Mouse (Mus musculus) urinary bladder, postnatal 4 days (tissue): ENCODE data around the gene Abhd2.

ENCODE experiments used
- DNase-seq, 2 experiments: peaks; one replicate each; pipeline ENCODE4 v3.0.0; 2021 to 2022; ENCODE audit warnings: low spot score in 2 of 2

Abhd2 gene

DNA sequence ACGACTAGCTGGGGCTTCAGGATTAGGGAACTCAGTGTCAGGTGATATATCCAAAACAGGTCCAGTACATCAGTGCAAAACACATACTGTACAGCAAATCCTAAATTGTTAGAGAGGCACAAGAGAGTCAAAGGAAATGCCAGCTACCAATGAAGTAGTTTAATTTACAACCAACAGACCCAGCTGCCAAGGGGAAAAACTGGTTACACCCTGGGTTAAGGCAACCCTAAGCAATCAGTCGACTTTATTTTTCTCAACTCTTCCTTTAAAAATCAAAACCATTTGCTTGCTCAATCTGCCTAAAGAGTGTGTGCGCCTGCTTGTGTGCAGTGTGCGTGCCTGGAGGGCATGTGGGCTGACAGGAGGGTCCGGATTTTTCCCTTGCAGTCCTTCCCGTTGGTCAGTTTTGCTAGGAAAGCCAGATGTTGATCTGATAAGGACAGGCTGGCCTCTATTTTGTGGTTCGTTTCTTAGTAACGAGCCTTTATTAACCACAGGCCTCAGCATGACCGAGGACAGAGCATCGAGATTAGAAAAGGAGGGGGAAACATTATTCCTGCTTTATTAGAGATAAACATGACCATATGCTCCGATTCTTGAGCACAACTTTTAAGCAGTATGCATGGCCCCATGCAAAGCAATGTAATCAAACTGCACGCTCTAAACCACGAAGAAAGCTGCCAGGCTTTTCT is 45.3 kb downstream of the Abhd2 start:
- DNase-seq, result no peak

DNA sequence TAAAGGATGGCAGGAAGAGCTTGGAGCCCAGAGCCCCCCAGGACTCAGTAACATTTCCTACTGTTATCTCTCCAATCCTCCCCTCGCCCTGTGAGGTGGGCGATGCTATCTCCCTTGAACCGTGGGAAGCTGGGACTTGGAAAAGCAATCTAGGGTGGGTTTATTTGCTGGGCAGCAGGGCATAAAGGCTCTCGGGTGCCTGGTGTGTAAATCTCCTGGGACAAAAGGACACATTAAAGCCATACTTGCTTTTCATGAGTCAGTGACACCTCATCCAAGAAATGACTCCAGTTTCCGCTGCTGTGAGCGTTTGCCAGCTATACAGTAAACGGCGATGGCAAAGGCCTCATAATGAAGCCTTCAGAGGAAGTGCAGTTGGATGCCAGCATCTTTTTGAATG is 50.9 kb downstream of the Abhd2 start:
- DNase-seq, result no peak

GRCm38 (mm10) chr7:79328769-79329168 is 55.8 kb downstream of the Abhd2 start:
- DNase-seq, result no peak

DNA sequence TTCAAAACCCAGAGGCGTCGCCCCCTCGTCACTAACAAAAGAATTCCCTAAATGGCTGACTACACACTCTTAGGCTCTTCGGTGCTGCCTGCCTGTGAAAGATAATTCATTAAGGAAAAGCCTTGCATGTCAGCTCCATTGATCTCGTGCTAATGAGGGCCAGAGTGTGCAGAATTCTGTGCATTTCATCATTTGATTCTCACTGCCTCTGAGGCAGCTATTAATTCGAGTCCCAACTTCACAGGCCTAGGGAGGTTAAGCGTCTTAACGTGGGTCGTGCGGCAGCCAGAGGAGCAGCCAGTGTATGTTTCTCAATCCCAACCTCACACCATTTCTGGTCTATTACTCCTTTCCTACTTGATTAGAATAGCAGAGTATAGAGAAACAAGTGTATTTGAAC is 58.2 kb downstream of the Abhd2 start:
- no peak for DNase-seq

DNA sequence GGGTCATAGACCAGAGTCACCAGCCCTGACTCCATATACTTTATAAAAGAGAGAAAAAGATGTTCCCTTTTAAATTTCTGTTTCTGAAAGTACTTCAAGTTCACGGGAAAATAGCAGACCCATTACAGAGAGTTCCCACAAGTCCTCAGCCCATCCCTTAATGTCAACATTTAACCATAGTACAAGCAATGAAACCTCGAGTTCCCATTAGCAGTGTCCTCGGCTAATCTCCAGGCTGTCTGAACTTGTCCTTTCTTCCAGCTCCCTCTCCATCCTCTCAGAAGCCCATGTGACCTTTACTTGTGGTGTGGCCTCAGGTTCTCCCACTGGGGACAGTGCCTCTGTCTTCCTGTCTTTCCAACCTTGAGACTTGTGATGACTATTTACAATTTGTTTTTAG is 60.4 kb downstream of the Abhd2 start:
- DNase-seq, result no peak

- no peak for DNase-seq
Observed at GRCm38 (mm10) chr7:79336362-79336910, 63.4 kb downstream of the Abhd2 start.

DNA sequence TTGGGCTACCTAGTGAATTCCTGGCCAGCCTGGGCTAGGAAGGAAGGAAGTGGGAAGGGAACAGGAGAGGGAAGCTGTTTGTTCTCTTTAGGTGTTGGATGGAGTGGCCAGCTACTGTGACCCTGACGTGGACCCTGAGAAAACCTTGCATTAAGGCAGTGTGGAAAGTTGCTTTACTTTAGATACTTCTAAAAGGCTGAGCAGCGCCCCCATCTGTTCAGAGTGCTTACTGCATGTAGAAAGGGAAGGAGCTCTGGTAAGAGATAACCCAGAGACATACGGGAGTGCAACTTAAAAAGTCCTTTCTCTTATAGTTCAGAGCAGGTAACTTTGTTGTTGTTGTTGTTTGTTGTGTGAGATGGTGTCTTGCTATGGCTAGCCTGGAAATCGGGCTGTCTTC is 72.9 kb downstream of the Abhd2 start:
- DNase-seq, result peak in 1 of 2 experiments; percentile 76

DNA sequence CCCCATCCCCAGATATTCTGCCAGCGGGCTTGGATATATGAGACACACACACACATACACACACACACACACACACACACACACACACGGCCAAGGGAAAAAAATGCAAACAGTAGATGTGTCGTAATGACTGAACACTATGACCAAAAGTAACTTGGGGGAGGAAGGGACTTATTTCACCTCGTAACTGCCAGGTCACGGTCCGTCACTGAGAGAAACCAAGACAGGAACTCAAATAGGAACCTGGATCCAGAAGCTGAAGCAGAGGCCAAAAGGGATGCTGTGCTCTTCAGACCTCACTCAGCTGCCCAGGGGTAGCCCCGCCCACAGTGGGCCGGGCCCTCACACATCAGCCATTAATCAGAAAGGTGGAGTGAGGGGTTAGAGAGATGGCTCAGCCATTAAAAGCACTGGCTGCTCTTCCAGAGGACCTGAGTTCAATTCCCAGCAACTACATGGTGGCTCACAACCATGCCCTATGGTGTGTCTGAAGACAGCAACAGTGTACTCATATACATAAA is 73.6 kb downstream of the Abhd2 start:
- DNase-seq, result no peak

- no peak for DNase-seq
Observed at GRCm38 (mm10) chr7:79347108-79347813, 74.3 kb downstream of the Abhd2 start.

GRCm38 (mm10) chr7:79348816-79349215 is 75.8 kb downstream of the Abhd2 start:
- no peak for DNase-seq

GRCm38 (mm10) chr7:79349738-79350386 is 76.9 kb downstream of the Abhd2 start:
- peak; percentile 47 to 72 for DNase-seq

GRCm38 (mm10) chr7:79358350-79359182 is 85.6 kb downstream of the Abhd2 start:
- no peak for DNase-seq

- DNase-seq, result no peak
Observed at GRCm38 (mm10) chr7:79359183-79359435, 86.1 kb downstream of the Abhd2 start.

DNA sequence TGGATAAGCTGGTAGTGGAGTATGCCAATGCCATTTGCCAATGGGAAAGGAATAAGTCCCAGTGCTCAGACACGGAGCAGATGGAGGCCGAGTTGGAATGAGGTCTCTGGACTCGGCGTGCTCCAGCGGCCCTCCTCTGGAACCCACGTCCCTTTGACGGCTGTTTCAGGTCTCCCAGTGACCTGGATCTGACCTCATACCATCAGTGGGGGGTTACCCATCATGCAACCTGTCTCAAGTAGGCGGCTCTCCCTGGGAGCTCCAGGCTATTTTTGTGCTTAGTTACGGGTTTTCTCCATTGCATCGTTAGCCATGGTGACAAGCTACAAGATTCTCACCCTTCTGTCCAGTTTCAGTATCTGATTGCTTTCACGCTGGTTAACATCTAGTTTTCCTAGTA is 87.1 kb downstream of the Abhd2 start:
- DNase-seq, result no peak

DNA sequence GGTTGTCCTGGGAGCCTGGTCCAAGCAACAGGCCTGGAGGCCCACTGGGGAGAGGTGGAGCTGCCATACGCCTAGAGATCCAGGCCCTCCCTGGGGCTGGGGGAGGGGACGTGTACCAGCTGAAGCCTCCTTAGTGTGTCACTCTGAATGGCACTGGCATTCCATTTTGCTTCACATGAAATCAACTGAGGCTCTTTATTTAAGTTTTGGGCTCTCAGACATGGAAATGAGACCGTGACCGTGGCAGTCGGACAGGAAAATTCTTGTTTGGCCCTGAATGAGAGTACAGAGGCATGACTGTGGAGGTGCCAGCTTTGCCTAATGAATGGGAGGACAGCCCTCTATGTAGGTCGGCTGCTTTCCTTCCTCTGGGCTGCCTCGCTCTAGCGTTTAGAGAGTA is 89.2 kb downstream of the Abhd2 start:
- no peak for DNase-seq

DNA sequence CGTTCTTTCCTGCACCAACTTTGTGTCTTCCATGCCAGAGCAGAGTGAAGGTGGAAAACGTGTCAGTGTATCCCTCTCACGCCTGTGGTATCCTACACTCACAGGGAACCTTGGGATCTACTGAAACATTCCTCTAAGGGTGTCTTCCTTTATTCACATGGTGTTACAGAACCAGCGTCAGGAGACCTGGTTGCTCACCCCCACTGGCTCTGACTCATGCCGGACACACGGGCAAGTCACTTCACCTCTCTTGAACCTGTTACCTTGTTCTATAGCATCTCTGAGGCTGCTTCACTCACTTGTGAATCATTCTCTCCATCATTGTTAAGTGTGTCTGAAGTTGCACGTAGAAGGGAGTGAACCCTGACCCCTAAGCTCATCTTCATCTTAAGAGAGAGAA is 89.8 kb downstream of the Abhd2 start:
- DNase-seq, result no peak

DNA sequence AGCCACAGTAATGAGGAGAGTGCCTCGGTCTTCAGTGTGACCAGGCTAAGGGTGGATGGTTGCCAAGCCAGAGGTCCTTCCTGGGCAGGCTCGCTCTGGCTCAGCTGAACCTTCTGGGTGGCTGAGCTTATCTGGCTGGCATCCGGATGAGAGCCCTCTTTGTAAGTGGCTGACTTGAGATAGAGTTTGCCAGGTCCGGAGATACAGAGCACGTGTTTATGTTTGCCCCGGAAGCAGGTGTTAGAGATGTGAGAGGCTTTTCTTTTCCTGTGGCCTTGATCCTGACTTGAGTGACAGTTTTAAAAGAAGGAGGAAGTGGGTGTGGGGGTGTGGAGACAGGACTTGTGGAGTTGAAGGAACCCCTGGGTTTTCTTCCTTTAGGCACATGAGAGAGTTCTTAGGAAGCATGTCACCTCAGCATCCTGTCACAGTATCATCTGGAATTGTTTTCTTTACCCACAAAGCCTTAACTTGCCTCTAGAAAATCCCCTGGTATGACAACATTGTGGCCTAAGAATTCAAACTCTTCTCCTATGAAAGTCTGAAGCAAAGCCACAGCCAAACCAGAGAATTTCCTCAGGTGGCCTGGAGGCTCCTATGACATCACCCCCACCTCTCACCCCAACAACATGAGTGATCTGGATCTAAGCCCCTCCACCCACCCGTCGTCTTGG is 90.5 kb downstream of the Abhd2 start:
- DNase-seq, result no peak

DNA sequence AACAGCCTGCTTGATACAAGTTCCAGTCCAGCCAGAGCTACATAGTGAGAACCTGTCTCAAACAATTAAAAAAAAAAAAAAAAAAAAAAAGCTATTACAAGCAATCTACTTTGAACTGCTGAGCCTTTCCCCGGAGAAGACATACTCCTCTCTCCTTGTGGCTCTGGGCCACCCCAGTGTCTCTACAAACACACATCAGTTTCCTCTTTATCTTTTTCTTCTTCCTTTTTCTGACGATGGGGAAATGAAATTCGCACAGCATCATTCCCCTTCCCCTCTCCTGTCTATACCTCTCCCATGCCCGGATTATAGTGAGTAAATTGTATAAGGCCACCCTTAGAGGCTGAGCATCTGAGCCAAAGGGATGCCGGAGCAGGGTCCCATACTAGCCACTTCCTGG is 95.7 kb downstream of the Abhd2 start:
- DNase-seq, result no peak

DNA sequence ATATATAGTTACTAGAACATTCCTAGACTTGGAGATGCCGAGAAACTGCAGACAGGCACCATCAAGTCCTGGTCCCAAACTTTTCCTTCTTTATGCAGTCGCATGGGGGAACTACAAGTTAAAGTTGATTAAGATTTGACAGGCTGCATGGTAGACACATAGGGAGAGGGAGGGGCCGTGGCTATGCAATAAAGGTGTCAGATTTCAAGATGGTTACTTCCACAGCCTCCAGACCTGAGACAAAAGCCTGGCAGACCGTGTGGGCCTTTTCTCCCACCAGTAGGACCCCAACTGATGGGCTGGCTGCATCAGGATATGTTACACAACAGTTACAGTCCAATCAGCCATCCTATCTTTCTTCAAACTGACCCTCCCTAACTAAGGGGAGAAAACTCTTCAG is 96.4 kb downstream of the Abhd2 start:
- DNase-seq, result no peak

- DNase-seq, result peak; percentile 57 to 74
Observed at GRCm38 (mm10) chr7:79371321-79371879, 98.4 kb downstream of the Abhd2 start.

DNA sequence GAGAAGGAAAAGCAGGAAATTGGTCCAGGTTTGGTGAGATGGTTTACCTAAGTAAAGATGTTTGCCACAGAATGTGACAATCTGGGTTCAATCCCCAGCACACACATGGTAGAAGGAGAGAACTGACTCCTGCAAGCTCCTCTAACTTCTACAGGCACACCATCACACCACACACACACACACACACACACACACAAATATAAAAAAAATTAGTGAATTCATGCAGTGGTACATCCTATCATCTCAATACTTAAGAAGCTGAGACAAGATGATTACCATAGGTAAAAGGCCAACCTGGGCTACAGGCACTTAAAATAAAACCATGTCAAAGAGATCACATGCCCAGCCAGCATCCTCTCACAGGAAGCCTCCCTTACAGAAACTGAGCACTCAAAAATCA is 101.0 kb downstream of the Abhd2 start:
- no peak for DNase-seq
